Mouse (Mus musculus) kidney, adult 2 months (tissue): ENCODE measurements at regions not wholly inside any gene's neighbourhood (a gene's known extent, or its start where the extent isn't known, plus 50 kb on each side); places are given as distances from the start of the nearest gene placed in this dataset.

ENCODE experiments used
- DNase-seq: peaks from one replicate; pipeline ENCODE4 v3.0.0; 2021
- H3K27ac ChIP-seq: fragments of 200-500 bp; 2 replicates; pipeline ENCODE4 v1.5.1; 2012; ENCODE audit warnings: low read depth, low read length, control low read depth, inconsistent platforms; ENCODE audit not compliant: insufficient read depth
- H3K27me3 ChIP-seq: fragments of 200-500 bp; replicated peaks from 2 replicates; pipeline ENCODE4 v1.6.1; 2012; ENCODE audit warnings: mild to moderate bottlenecking, moderate library complexity, low read length, inconsistent platforms; ENCODE audit not compliant: control insufficient read depth, insufficient read depth
- H3K36me3 ChIP-seq: fragments of 200-500 bp; 2 replicates; pipeline ENCODE4 v1.6.1; 2012; ENCODE audit warnings: mild to moderate bottlenecking, moderate library complexity, low read length, inconsistent platforms; ENCODE audit not compliant: control insufficient read depth, insufficient read depth
- H3K4me1 ChIP-seq: fragments of 200-500 bp; 2 replicates; pipeline ENCODE4 v1.6.1; 2011; ENCODE audit warnings: low read length; ENCODE audit not compliant: control insufficient read depth, insufficient read depth
- H3K4me3 ChIP-seq: fragments of 200-500 bp; 2 replicates; pipeline ENCODE4 v1.5.1; 2011; ENCODE audit warnings: mild to moderate bottlenecking, low read depth, low read length, control low read depth; ENCODE audit not compliant: insufficient read depth
- CTCF ChIP-seq: fragments of 200-500 bp; conservative IDR thresholded peaks from 2 replicates; pipeline ENCODE4 v1.5.1; 2011; ENCODE audit warnings: low read depth, mild to moderate bottlenecking, control low read depth, low read length, moderate library complexity, mixed read lengths; ENCODE audit not compliant: insufficient read depth, insufficient read length
- POLR2A ChIP-seq: fragments of 200-500 bp; IDR thresholded peaks from one replicate; pipeline ENCODE4 v1.6.1; 2011; ENCODE audit warnings: low read depth, low read length, control low read depth
- WGBS: fragments of 180-500 bp; shearing (Covaris S2); methylation state at CpG from one replicate; pipeline ENCODE4 v1.1.7; 2018; 5-methylcytosine and 5-hydroxymethylcytosine counted together

DNA sequence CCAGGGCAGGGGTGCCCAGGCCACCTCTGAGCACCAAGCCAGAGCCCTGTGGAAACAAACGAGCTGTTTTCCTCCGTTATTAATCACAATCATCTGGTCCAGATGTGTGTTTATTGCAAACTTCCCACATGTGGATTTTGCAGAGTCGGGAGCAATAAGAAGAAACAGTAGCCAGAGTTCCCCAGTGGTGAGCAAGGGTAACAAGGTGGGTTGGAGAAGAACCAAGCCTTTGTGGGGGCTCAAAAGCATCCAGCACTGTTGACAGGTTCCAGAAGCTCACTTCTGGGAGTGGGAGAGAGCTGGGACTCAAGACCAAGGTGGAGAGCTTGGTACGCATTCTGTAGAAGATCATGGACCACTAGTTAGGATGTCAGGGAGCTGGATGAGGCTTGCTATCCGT lies 63.6 kb downstream of the Hif1an start:
- Histone ChIP-seq H3K27ac (no peak overlapping the region), H3K27me3 (no peaks in the 10 kb centered on the region), H3K4me1 (no peaks in the 10 kb centered on the region), H3K36me3 (no peaks in the 10 kb centered on the region), H3K4me3 (no peak overlapping the region)
- TF ChIP-seq CTCF (no peak), POLR2A (no peak)
- 68% methylated on average over 5 of the region's 5 CpGs for WGBS
- no peak for DNase-seq

- Histone ChIP-seq H3K4me1 (no peaks in the 10 kb centered on the region), H3K36me3 (no peaks in the 10 kb centered on the region), H3K27ac (no peak overlapping the region), H3K27me3 (no peaks in the 10 kb centered on the region), H3K4me3 (no peak overlapping the region)
- no peak for DNase-seq
- 73% methylated on average over 7 of the region's 7 CpGs for WGBS
- TF ChIP-seq CTCF (peak; percentile 39), POLR2A (no peak)
Measured at GRCm38 (mm10) chr19:44629705-44630104, 67.1 kb downstream of the Hif1an start.

DNA sequence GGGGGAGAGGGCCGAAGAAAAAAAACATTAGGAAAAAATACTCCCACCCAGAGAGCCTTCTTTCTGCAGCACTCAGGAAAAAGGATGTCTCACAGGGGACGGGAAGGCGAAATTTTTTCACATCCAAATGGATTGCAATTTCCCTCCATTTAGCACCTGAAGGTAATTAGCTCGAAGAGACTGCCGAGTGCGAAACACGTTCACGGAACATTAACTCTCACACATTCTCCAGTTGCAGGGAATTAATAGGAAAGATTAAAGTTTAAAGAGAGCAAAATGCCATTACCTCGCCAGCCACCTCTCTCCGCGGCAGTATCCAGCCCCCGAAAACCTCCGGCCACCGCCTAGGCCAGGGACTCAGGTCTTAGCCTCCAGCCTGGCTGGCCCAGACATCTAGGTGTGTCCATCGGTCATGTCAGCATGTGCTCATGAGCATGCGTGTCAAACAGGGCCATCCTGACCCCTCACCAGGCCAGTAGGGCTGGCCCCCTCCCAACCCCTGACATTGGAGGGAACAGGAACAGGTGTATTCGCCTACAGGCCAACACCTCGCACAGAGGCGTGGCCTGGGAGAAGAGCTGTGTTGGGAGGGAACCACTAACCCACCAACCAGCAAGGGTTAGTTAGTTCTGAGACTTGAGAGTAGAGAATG lies 68.8 kb downstream of the Hif1an start:
- H3K27ac ChIP-seq = no peak overlapping the region
- H3K27me3 ChIP-seq = no peaks in the 10 kb centered on the region
- 17% methylated on average over 19 of the region's 19 CpGs for WGBS
- H3K4me1 ChIP-seq = no peaks in the 10 kb centered on the region
- TF ChIP-seq POLR2A = no peak
- no peak for TF ChIP-seq CTCF
- DNase-seq = peak; percentile 55
- no peaks in the 10 kb centered on the region for H3K36me3 ChIP-seq
- H3K4me3 ChIP-seq = no peak overlapping the region

GRCm38 (mm10) chr19:44637145-44637719 lies 74.6 kb downstream of the Hif1an start:
- 51% methylated on average over 9 of the region's 9 CpGs for WGBS
- peaks cover 2% of the 10 kb centered on the region for H3K27me3 ChIP-seq
- H3K27ac ChIP-seq = no peak overlapping the region
- H3K4me1 ChIP-seq = no peaks in the 10 kb centered on the region
- H3K36me3 ChIP-seq = no peaks in the 10 kb centered on the region
- no peak for DNase-seq
- TF ChIP-seq CTCF (no peak), POLR2A (no peak)
- H3K4me3 ChIP-seq = no peak overlapping the region

DNA sequence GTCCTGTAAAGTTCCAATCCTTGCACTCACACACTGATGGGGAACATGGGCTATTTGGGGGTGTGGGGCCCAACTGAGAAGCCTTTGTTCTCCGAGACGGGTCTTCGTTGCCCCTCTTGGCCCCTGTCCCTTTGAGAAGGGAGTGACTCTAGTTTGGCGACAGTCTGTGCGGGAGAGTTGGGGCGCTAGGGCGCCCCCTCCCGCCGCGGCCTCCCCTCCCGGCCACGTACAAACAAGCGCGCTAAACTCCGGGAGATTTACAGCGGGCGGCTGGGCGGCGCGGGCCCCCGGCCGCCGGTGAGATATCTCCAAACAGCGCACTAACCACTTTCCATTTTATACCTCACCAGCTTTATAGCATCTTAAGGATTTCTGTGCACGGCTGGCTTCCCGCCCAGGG lies 77.4 kb downstream of the Hif1an start:
- Histone ChIP-seq H3K4me3 (no peak overlapping the region), H3K27ac (no peak overlapping the region), H3K36me3 (no peaks in the 10 kb centered on the region), H3K27me3 (peaks cover 2% of the 10 kb centered on the region), H3K4me1 (no peaks in the 10 kb centered on the region)
- TF ChIP-seq POLR2A (no peak), CTCF (no peak)
- 3% methylated on average over 26 of the region's 26 CpGs for WGBS
- DNase-seq = no peak

DNA sequence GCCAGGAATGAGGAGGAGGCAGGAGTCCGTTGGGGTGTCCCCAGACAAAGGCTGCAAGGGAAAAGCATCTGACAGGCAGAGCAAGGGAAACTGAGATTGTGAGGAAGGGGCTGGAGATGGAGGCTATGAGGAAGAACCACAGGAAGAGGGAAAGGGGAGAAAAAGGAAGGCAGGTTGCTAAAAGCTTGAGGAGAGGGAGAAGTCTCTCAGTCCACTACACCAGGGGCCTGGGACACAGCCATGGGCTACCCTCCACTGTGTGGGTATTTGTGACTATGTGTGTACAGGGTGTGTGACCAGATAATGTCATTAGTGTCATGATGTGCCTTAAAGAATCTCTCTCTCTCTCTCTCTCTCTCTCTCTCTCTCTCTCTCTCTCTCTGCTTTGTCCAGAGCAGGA lies 77.9 kb downstream of the Hif1an start:
- Histone ChIP-seq H3K27me3 (peaks cover 2% of the 10 kb centered on the region), H3K4me3 (no peak overlapping the region), H3K4me1 (no peaks in the 10 kb centered on the region), H3K27ac (no peak overlapping the region), H3K36me3 (no peaks in the 10 kb centered on the region)
- DNase-seq = no peak
- 20% methylated on average over 1 of the region's 1 CpGs for WGBS
- TF ChIP-seq POLR2A (no peak), CTCF (no peak)

DNA sequence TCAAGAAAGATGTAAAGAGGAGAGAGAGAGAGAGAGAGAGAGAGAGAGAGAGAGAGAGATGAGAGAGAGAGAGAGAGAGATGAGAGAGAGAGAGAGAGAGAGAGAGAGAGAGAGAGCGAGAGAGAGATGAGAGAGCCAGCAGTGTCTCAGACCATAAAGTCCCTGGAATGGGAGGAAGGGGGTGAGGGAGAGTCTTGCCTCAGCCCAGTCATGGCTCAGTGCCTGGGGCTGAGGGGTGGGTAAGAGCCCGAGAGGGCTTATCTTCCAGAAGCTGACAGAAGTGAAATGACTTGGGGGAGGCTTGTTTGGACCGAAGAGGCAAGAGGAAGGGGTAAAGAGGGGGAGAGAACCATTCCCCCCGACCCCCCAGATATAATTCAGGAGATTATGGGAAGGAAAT lies 79.6 kb downstream of the Hif1an start:
- H3K27me3 ChIP-seq = peaks cover 2% of the 10 kb centered on the region
- no peak overlapping the region for H3K4me3 ChIP-seq
- no peak overlapping the region for H3K27ac ChIP-seq
- WGBS = 26% methylated on average over 4 of the region's 4 CpGs
- no peak for DNase-seq
- no peaks in the 10 kb centered on the region for H3K4me1 ChIP-seq
- TF ChIP-seq CTCF (no peak), POLR2A (no peak)
- H3K36me3 ChIP-seq = no peaks in the 10 kb centered on the region
